Mouse (Mus musculus): ENCODE data around the gene Zranb2. TPM values are rescaled to one million over a fixed set of nuclear protein-coding genes. Genes with fewer than 3 reads are reported as not detected.

Zranb2 gene
- 105 and 125 TPM in 2 replicates for total RNA-seq (2017)

DNA sequence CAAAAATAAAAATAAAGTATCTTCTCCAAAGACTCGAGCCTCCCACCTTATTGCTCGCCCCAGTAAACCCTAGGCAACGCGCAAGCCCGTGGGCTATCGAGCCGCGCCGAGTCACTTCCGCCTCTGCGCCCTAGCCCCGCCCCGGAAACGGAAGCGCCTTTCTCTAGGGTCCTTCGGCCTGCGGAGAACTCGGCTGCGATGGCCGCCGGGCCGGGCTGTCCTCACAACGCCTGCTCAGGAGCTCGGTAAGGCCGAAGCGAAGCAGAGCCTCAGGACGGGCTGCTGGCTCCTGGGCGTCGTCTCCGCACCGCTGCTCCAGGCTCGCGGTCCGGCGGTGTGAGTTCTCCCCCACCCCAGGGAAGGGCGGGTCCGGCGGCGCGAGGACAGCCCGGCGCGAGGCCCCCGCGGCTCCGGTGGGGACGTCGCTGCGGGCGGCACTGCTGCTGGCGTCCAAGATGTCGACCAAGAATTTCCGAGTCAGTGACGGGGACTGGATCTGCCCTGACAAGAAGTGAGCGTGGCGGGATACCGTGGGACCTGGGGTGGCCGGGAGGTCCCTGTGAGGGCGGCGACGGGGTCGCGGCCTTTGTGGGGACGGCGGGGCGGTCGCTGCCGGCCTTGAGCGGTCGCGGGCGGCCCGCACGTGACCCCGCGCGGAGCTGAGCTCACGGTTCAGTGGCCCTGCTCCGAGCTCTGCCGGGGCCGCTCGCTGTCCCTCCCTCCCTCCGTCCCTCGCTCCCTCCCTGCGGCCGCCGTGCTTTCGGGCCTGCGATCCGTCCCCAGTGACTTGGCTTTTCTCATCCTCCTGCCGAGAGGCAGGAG, at the start of gene Zranb2:
Zranb2 (plus strand) TSS at position 197 of the 822 bp plus-strand sequence.
- peak; percentile 95 for ATAC-seq (ENCODE audit: extremely low read depth, insufficient number of reproducible peaks, low FRiP score, poor library complexity, severe bottlenecking)

DNA sequence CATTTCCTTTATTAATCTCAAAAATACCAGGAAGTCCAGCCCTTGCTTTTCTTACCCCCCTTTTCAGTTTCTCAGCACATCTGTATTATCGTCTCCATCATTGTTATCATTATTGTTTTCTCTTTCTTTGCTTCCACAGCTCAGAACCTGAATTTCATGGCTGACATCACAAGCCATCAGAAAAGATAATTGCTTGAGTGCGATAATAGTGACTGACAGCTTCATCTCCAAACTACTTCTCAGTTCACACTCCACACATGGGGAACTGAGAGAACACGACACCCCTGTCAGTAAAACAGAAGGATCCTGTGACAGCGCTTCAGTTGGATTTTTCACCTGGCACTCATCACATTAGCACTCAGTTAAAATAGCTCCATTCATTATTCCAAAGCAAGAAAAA, 41.9 kb upstream of the Zranb2 start:
- no peak for ATAC-seq (ENCODE audit: extremely low read depth, insufficient number of reproducible peaks, low FRiP score, poor library complexity, severe bottlenecking)

DNA sequence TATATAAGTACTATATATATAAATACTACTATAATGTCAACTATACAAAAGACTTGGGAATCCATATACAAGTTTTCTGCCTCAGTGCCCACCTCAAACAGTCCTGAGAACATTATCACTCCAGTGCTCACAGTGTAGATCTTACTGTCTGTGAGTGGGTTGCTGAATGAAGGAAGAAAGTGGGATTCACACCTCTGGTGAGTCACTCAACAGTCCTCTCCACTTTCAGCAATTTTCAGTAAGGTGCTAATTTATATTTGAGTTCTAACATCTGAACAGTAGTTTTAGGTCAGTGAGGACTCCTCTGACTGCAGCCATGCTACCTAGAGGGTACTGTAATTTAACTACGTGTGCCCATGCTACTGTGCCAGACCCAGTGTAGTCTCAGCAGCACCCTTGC, 31.7 kb upstream of the Zranb2 start:
- no peak for ATAC-seq (ENCODE audit: extremely low read depth, insufficient number of reproducible peaks, low FRiP score, poor library complexity, severe bottlenecking)

DNA sequence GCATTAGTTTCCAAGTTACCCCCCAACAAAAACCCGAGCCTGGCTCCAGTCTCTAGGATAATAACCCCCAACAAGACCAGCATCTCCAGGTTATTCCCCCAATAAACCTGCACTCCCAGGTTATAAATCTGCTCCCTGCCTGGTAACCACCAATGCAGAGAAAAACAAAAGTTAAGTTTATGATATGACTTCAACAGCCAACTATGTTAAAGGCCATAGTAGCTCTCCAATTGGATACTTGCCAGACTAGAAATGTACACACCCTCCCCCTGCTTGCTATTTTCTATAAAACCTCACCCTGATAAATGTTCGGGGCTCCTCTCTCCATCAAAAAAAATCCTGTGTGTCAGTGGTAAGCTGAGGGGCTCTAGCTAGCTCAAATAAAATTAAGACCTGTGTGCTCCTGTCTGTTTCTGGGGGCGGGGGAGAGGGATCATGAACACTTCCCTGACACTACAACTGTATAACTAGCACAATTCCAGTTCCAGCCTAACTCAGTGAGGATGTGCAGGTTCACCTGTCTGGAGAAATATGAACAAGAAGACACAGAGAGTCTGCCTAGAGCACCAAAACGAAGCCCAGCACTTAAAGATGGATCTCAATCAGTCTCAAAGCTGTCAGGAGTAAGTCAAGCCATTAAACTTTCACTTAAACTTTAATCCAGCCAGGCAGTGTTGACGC, 19.7 kb upstream of the Zranb2 start:
- no peak for ATAC-seq (ENCODE audit: extremely low read depth, insufficient number of reproducible peaks, low FRiP score, poor library complexity, severe bottlenecking)

DNA sequence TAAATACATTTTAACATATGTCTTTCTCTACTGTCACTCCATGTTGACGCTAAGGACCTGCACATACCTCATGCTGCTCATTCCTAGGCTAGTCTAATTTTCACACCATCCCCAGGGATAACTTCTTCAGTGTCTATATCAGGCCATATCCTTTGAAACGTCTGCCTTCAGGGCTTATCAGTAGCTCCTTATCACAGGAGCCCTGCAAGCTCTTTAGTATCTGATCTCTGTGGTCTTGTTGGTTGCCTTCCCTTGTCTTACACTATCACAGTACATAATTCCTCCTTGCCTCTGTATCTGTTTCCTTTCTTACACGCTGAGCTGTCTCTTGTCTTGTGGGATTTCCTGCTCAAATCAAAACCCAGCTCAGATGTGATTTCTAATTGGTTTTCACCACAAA, 17.5 kb upstream of the Zranb2 start:
- no peak for ATAC-seq (ENCODE audit: extremely low read depth, insufficient number of reproducible peaks, low FRiP score, poor library complexity, severe bottlenecking)

DNA sequence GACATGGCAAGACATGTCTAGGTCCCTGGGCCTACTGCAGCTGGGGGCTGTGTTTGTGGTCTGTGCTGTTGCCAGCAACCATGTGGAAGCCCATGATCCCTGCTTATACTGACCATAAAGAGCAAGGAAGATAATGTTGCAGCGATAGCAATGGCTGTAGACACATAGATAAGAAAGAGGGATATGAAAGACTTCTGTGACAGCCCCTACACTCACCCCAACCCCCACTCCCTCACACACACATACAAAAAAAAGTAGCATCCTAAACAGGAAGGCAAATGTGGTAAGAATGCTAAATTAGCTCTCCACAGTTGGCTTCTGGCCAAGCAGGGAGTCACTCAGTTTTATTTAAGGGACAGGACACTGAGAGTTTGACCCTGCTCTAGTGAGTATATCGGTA, 16.0 kb upstream of the Zranb2 start:
- ATAC-seq (ENCODE audit: extremely low read depth, insufficient number of reproducible peaks, low FRiP score, poor library complexity, severe bottlenecking): no peak

DNA sequence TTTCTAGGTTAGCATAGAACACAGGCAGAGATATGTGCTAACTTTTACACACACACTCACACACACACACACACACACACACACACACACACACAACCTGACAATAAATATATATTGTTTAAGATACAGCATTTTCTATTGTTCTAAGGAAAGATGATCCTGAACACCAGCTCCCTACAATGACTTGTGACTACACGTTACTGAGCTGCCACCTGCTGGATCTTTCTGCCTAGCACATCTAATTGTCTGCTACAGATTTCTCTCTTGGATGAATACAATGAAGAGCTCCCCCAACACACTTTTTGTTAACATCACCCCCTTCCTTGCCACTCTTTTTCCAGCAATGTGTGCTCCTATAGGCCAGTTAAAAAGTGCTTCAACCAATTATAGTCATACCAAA, 13.5 kb upstream of the Zranb2 start:
- no peak for ATAC-seq (ENCODE audit: extremely low read depth, insufficient number of reproducible peaks, low FRiP score, poor library complexity, severe bottlenecking)

DNA sequence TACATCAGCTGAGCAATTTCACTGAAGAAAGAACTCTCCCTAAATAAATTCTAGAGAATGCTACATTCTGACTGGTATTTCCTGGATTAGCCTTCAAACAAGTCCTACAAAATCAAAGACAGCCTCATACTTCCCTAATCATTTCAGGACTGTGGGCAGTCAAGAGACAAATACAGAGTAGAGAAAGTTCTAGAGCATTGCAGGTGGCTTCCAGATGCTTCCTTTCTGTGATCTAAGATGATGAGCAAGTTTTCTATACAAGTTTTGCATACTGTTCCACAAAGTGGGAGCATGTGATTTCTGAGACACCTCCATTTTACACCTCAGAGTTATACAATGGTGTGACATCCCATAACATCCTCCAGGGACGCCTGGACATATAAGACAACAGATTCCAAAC, 10.1 kb upstream of the Zranb2 start:
- ATAC-seq (ENCODE audit: extremely low read depth, insufficient number of reproducible peaks, low FRiP score, poor library complexity, severe bottlenecking): no peak

DNA sequence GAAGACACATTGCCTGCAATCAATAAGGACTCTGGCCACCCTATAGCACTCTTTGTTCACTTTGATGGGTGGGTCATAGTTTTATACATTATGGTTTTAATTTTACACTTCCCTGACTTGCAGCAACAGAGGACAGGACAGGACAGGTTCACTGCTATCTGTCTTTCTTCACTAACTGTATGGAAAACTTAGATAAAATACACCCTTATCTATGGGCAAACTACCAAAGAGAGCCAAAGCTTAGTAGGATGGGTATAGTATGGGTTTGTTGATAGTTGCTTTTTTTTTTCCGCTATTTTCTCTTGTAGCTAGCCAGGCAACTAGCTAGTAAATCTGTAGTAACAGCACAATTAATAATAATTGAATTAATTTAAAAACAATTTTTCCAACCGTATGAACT, 2.4 kb upstream of the Zranb2 start:
- no peak for ATAC-seq (ENCODE audit: extremely low read depth, insufficient number of reproducible peaks, low FRiP score, poor library complexity, severe bottlenecking)

DNA sequence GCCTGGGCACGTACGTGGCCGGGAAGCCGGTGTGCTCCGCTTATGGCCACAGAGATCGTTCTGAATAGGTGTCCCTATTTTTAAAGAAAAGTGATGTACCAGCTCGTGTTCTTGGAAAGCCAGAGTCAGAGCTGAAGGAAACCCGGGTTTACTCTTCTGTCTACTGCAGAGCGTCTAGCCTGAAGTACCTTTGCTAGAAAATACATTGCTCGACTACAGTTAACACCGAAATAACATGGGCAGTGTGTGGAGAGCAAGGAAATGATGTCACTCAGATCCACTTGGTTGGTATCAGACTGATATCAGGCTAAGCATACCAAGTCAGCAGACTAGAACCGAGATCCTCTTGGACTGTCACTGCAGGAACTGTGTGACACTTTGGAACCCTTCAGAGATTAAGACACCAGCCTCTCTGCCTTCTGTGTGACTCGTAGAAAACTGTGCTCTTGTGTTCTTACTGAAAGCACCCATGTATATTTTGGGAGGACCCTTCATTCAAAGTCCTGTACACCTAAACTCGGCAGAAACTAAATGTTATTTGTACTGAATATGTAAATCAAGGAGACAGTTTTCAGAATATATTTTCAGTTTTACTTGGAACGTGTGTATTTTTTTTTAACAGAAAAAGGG, 941 bp downstream of the Zranb2 start:
- peak; percentile 20; the same call in 1 of the 2 replicates for ATAC-seq (ENCODE audit: extremely low read depth, insufficient number of reproducible peaks, low FRiP score, poor library complexity, severe bottlenecking)

DNA sequence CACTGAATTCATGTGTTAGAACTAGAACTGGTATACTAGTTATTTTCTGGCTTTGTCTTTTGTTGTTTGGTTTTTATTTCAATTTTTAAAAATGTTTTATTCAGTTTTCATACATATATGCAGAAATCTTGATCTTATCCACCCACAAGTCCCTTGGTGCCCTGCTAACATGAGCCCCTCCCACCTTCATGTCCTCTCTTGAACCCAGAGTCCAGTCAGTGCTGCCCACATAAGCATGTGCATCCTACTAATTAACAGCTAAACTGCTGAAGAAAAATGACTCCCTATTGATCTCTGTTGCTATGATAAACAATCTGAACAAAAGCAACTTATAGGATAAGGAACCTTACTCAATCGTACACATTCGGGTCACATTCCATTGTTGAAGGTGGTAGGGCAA, 15.4 kb downstream of the Zranb2 start:
- no peak for ATAC-seq (ENCODE audit: extremely low read depth, insufficient number of reproducible peaks, low FRiP score, poor library complexity, severe bottlenecking)

DNA sequence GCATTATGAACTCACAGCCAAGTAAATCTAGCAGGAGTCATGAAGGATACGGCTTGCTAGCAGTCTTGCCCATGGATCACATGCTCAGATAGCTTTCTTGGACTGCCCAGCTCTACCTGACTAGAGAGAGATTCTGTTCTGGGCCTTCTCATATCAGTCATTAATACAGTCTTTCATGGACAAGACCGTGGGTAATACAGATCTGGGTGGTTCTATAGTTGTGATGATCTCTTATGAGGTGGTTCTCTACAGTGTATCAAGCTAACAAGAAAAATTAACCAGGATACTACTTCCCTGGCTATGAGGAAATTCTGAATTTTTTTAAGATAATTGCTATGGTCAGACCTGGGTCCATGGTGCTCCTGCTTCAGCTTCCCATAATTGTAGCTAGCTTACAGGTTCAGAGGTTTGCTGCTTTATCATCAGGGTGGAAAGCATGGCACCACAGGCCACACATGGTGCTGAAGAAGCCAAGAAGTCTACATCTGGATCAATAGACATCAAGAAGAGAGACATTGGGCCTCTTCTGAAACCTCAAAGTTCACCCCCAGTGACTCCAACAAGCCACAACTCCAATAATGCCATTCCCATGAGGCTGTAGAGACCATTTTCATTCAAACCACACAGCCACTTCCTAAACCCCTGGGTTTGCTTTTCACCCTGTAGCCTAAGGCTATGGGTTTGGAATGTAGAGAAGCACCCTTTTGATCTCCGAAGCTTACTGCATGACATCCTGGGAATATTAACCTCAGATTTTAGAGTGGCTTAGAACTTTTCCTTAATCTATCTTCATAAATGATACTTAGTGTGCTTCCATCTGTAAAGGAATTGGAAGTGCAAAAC, 16.0 kb downstream of the Zranb2 start:
- no peak for ATAC-seq (ENCODE audit: extremely low read depth, insufficient number of reproducible peaks, low FRiP score, poor library complexity, severe bottlenecking)

DNA sequence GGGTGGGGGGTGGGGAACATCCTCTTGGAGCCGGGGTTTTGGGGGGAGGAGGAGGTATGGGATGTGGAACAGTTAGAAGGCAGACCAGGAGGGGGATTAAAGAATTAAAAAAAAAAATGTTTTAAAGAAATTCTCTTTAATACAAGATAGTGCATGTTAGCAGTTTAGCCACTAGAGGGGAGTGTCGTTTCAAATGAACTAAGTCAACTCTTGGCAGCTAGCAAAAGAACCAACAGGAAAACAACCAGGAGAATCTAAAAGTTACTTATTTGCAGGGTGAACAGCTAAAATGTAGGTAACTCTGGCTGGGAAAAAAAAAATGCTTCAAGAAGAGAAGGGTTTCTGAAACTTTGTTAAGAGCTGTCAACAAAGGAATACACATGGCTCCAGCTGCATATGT, 31.2 kb downstream of the Zranb2 start:
- ATAC-seq (ENCODE audit: extremely low read depth, insufficient number of reproducible peaks, low FRiP score, poor library complexity, severe bottlenecking): peak; percentile 44; the same call in 1 of the 2 replicates

DNA sequence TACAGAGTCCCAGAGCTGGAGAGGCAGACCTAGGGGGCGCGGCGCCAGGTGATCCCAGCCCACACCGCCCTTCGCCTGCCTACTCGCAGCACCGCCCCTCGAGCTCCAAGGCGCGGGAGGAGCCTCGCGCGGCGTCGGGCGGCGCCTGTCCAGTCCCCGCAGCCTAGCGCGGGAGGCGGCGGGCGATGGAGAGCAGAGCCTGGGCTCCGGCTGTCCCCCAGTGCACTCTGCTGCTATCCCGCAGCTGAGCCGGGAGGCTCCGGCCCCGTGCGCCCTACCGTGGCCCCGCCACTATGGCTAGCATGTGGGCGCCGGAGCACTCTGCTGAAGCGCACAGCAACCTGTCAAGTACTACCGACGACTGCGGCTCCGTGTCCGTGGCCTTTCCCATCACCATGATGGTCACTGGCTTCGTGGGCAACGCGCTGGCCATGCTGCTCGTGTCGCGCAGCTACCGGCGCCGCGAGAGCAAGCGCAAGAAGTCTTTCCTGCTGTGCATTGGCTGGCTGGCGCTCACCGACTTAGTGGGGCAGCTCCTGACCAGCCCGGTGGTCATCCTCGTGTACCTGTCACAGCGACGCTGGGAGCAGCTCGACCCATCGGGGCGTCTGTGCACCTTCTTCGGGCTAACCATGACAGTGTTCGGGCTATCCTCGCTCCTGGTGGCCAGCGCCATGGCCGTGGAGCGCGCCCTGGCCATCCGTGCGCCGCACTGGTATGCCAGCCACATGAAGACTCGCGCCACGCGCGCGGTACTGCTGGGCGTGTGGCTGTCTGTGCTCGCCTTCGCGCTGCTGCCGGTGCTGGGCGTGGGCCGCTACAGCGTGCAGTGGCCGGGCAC, 33.0 kb downstream of the Zranb2 start, which contains the start of gene Ptger3:
Ptger3 (plus strand) TSS at position 168 of the 841 bp plus-strand sequence.
- ATAC-seq (ENCODE audit: extremely low read depth, insufficient number of reproducible peaks, low FRiP score, poor library complexity, severe bottlenecking): no peak

DNA sequence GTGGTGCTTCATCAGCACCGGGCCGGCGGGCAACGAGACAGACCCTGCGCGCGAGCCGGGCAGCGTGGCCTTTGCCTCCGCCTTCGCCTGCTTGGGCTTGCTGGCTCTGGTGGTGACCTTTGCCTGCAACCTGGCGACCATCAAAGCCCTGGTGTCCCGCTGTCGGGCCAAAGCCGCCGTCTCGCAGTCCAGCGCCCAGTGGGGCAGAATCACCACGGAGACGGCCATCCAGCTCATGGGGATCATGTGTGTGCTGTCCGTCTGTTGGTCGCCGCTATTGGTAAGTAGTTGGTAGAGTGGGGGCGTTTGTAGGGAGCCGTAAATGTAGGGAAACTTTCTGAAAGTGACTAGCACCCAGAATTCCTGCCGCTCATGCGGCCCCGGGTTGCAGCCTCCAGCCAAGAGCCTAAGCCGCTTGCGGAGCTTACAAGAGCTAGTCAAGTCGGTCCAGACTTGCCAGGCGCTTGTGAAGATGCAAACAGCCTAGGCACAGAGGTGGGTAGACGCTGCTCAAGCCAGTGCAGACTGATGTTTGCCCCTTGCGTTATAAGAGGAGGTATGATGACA, 33.7 kb downstream of the Zranb2 start:
- no peak for ATAC-seq (ENCODE audit: extremely low read depth, insufficient number of reproducible peaks, low FRiP score, poor library complexity, severe bottlenecking)

DNA sequence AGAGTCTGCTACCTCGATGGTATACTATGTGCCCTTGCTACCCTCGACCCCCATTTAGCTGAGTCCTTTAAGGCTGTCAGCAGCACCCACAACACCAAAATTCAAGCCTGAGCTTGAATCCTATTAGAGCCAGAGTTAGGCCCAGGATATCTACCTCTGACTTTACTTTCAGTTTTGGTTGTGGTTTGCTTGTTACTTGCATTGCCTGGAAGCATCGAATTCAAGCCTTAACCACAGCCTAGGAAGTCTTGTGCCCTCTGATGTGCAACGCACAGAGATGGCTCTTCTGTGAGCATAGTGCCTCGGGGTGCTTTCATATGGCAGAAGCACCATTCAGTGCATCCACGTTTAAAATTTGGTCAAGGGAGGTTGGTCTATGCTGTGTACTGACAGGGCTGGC, 38.1 kb downstream of the Zranb2 start:
- no peak for ATAC-seq (ENCODE audit: extremely low read depth, insufficient number of reproducible peaks, low FRiP score, poor library complexity, severe bottlenecking)

DNA sequence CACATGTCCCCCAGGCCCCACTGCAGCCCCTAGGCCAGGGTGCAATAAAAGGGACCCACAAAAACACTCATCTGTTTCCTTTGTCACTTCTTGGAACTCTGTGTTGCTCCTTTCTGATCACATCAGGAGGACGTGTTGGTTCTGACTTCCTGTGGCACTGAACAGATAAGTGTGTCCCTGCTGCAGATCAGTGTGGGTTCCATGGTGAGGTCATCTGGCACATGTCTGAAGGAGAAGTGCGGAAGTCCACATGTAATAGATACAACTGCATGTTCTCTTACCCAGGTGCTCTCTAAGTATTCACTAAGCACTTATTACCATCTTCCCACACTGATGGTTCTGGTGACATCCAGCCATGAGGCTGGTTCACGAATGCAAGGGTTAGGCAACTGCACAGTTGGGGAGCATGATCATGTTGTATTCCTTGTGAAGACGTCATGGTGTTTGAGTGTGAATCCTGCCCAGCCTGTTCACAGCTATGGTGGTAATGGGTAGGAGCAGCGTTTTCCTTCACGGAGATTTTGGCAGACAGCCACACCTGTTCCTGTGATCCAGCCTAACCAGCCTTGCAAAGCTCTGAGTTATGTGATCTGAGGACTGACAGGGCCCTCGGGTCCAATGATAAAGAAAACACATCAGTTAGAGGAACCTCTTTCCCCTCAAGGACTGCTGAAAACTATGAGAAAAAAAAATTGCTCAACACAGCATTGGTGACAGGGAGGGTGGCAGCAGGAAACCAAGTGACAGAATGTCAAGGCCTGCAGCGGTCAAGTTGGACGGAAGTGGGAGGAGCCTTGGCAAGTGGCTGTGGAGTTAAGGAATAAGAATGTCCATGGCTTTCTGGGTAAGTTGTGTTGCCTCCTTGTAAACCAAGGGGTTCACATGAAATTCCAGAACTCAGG, 41.7 kb downstream of the Zranb2 start:
- peak; percentile 74 for ATAC-seq (ENCODE audit: extremely low read depth, insufficient number of reproducible peaks, low FRiP score, poor library complexity, severe bottlenecking)

Data from neutrophil, adult 5-6 weeks (primary cell).